Mouse (Mus musculus): ENCODE measurements at regions not wholly inside any gene's neighbourhood (a gene's known extent, or its start where the extent isn't known, plus 50 kb on each side); places are given as distances from the start of the nearest gene placed in this dataset.

DNA sequence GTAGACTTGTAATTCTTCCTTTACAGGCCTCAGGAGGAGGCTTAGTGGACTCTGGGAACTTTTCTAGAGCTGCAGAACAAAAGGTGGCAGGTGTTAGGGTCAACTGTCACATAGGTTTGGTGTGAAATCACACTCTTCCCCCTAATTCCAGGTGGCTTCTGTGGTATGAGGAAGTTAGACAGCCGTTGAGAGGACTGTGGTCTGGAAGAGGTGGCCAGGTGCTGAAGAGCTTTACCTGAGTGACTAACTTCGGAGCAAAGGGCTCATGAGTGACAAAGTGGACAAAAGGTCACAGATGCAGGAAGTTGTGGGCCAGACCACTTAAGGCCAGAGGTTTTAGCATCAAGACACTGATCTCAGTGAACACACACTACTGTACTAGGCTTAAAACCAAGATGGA, 209.1 kb upstream of the Nr2f2 start:
- no peak for DNase-seq (ENCODE audit: low spot score in 2 of 2)

DNA sequence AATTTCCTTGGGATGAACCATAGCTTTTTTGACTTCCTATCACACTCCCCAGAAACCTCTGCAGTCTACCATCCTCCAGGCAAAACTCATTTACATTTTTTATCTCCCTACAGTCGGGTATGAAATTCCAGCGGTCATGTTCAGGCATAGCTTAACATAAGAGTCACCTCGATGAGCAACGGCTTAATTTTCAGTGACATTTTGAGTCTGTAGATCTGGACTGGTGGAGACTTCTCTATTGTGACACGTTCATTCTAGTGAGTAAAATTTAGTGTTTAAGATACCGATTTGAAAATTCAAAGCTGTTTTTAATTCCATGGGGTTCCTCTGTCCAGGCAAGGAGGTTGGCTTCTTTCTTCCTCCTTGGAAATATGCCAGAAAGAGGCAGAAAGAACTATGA, 207.7 kb upstream of the Nr2f2 start:
- DNase-seq (ENCODE audit: low spot score in 2 of 2): no peak

DNA sequence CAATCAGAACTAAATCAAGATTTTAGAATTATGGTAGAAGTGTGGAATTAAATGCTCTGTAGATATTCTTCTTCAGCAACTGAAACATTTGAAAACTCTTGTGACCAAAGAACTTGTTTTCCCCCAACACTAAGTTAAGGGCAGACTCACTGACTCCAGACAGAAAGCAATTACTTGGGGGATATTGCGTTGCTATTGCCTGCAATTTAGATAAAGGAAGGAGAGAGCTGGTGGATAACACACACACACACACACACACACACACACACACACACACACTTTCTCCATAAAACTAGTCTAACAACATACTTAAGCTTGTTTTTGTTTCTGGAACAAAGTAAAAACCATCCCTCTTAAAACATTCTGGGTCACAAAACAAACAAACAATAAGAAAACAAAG, 198.5 kb upstream of the Nr2f2 start:
- no peak for DNase-seq (ENCODE audit: low spot score in 2 of 2)

DNA sequence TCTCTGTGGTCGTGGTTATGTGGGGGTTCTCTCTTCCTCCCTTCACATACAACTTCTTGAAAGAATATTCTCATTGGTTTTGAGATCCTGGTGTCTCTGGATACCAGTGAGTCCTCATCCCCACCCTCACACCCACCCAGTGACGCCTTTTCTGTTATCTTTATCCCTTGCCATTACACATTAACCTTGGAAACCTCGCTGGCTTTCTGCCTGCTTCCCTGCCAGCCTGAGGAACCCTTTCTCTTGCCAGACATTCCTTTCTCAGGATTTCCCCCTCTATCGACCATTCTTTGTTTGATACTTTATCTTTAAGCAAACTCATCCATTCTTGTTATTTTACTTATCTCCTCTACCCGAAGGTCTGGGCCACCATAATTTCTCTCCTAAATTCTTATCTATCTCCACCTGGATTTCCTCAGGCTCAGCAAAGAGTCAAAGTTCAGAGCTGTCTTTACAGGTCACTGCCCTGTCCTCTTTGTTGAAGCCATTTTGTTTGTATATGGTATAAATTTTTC, 182.5 kb upstream of the Nr2f2 start:
- no peak for DNase-seq (ENCODE audit: low spot score in 2 of 2)

DNA sequence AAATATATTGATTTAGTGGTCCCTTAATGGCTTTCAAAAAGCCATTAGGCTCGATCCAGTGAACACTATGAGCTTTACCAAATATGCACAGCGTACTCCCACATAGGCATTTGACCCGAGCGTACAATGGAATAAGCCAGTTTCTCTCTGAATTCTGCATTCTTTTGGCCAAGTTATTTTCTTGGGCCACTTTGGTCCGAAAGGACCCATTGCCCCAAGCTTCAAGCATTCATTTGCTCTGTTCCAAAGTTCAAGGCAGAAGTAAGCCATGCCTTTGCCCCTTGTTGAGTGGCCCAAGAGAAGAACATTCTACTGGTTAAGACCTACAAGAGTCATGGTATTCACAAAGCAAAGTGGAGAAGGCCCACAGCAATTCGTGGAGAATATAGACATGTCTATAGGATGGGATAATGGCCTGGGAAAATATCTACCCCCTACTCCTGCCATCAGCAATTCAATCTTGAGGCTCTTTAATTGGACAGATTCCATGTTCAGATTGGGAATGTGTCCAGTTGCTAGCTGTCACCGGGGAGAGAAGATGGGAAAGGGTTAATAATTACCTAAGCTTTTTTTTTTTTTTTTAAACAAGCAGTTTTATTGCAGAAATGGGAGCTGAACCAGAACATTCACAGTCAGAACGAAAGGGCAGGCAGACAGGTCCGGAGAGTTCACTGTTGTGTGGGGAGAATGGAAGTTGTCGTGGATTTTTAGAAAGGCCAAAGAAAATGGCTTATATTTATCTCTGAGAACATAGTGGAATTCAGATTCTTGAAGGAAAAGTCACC, 175.5 kb upstream of the Nr2f2 start:
- no peak for DNase-seq (ENCODE audit: low spot score in 2 of 2)

DNA sequence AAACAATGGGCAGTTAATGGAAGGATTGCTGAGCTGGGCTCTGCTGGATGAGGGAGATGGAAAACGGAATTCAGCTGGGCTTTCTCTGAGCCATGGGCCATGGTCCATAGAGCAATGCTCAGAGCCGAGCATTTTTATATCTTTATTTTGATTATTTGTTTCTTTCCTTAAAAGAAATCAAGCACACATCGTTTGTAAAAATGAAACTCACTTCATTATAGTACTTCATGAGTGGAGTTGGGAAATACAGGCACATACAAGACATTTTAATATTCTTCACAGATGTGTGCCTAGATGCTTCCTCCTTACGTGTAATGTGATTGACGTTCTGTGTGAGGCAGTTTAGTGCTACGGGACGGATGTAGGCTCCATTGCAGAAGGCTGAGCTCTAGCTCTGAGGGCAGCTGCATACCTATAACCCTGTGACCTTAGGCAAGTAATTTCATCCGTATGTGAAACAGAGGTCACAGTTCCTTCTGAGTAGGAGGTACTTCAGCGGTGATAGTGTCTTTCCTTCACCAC, 172.6 kb upstream of the Nr2f2 start:
- DNase-seq (ENCODE audit: low spot score in 2 of 2): no peak

DNA sequence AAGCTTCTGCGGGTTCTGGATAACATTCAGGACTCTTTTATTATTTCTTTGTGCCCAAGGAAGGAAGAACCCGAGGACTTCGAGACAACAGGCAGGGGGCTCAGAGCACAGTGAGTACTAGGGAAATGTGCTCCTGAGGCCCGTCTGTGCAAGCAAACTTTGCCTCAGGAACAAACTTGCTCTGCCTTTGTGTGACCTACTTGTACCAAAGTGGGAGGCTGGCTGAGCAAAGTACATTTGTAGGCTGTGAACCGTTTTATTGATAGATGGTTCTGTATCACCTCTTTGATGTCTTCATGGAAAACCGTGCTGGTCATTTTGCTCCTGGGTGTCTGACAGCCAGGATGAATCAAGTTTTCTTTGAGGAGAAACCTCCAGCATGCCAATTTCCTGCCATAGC, 169.5 kb upstream of the Nr2f2 start:
- no peak for DNase-seq (ENCODE audit: low spot score in 2 of 2)

DNA sequence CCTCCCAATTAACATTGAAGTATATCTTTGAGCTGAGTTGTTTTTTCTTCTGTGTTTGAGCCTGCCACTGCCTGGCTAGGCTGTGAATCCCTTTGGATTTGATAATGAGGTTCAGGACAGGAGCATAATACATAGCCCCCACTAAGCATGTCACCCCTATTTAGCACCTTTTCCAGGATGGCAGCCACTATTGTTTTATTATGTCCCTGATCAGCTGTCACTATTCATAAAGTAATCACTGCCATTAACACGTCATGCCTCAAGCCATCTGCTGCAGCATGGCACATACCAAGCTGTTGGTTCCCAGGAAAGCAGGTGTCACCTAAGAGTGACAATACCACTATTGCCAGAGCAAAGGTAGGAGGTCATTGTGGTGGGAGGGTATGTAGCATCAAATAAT, 167.0 kb upstream of the Nr2f2 start:
- no peak for DNase-seq (ENCODE audit: low spot score in 2 of 2)

DNA sequence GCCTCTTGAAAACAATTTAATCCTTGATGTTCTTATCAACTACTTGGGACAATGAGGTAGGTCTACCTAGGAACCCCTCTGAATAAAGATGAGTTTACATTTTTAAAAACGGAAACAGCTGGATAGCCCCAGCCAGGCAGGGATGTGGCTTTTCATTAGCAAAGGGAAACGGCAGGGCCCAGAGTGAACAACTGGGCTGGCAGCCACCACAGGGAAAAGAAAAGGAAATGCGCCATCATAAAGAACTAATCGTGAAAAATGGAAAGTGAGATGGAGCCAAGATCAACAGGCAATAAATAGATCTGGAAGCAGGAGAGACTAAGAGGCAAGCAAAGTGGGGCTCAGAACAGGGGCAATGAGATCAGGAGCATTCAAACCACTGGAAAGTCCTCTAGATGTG, 161.4 kb upstream of the Nr2f2 start:
- DNase-seq (ENCODE audit: low spot score in 2 of 2): no peak

DNA sequence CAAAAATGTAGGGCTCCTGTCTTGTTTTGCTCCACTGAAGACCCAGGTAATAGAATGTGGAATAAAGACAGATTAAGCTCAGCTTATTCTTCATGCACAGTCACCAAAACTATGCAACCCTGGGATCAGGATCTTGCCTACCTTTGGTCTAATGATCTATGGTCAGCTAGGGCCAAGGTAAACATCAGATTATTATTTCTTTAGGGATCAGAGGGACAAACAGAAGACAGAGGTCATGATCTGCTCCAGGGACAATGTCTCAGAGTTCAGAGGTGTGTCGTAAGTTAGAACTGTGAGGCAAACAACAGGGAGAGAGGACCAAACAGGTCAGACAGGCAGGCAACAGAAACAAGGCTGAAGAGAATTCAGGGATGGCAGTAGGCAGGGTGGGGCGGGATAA, 158.8 kb upstream of the Nr2f2 start:
- DNase-seq (ENCODE audit: low spot score in 2 of 2): no peak

DNA sequence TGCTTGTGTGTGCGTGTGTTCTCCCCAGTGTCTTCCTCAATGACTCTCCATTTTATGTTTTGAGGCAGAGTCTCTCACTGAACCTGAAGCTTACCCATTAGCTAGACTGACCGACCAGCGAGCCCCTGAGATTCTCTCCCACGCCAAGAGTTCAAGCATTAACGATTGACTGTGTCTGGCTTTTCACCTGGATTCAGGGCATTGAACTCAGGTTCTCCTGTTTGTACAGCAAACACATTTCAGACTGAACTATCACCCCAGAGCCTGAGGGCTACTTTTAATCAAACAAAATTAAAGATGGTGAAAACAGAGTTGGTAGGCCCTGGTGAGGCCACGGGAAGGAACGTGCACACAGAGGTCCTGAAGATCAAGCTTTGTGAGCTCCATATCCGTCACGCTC, 158.2 kb upstream of the Nr2f2 start:
- no peak for DNase-seq (ENCODE audit: low spot score in 2 of 2)

DNA sequence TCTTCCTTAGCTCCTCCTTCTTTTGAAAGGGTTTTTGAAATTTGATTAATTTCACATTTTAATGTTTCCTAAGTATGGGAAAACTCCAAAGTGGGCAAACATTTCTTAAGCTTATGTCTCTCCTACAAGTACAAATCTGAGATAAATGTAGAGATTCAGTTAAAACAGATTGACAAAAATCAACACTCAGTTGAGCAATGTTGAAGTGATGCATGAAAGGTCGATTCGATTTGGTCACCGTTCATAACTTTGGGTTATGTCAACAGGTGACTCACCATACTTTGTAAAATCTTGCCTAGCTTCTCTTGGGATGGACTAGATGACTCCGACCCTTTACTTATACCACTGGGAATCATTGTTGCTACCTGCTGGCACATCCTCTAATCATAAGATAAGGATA, 157.7 kb upstream of the Nr2f2 start:
- no peak for DNase-seq (ENCODE audit: low spot score in 2 of 2)

DNA sequence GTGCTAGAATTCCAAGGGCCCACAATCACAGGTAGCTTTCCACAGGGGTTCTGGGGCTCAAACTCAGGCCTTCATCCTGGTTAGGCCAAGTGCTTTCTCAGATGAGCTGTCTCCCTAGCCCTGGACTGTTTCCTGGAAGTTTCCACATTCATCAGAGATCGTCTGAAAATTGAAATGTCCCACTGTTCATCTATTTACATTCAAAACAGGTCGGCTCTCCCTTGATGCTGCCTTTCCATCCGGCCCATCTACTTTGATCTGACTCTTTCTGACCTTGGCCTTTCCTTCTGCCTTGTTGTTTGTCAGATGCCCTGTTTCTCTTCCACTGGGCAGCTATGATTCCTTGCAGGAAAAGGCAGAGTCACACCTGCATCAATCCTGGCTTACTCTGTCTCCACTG, 150.2 kb upstream of the Nr2f2 start:
- DNase-seq (ENCODE audit: low spot score in 2 of 2): no peak

DNA sequence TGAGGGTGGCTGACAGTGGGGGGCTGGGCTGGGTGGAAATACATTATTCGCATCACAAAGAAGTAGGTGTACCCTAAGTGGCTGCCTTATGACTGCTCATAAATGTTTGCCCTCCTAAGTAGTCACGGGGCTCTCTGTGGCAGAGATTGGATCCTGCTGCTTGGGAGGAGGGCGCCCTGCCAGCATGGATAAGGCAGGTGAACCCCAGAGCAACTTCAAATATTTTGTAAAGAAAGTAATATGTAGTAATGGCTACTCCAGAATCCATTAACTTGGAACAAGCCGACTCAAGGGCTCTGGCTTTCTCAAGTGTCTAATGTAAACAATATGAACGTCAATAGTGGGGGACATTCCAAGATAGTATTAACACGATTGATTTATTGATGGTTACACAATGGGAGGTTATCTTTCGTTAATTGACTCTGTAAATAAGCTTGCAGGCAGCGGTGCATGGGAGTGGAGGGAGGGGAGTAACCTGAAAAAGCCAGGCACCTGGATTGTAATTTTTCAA, 148.9 kb upstream of the Nr2f2 start:
- DNase-seq (ENCODE audit: low spot score in 2 of 2): peak; percentile 26 to 43

DNA sequence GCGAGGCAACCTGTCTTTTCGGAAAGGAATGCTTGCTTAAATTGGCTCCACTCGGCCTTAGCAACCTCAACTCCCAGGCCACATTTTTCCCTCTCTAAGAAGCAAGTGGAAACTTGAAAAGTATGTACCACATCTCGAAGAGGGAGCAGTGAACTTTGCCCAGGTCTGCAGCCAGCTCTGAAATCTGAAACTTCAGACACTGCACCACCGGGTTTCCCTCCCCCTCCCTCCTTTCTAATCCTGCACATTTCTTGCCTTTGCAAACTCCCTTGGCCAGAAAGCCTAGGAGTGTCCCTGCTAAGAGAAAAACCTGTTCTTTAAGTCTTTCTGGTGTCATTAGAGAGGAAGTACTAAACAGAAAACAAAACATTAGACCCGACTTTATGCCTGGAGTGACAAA, 148.1 kb upstream of the Nr2f2 start:
- DNase-seq (ENCODE audit: low spot score in 2 of 2): peak in 1 of 2 experiments; percentile 66

DNA sequence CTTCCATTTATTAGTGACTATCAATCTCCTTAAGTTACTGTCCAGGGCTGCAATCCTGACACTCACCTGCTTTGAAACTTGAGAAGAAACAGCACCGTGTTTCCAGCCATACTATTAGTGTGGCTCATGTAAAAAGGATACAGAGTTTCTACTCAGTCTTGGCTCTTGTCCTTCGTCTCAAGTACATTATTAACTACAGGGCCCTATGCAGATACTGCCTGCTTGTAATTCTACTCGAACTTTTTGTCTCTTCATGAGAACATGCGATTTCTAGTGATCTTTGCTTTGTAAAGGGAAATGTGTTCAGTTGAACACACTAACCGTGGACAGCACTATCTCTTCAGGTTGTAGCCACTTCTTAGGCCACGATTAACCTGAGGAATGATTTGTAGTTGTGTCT, 145.8 kb upstream of the Nr2f2 start:
- no peak for DNase-seq (ENCODE audit: low spot score in 2 of 2)

DNA sequence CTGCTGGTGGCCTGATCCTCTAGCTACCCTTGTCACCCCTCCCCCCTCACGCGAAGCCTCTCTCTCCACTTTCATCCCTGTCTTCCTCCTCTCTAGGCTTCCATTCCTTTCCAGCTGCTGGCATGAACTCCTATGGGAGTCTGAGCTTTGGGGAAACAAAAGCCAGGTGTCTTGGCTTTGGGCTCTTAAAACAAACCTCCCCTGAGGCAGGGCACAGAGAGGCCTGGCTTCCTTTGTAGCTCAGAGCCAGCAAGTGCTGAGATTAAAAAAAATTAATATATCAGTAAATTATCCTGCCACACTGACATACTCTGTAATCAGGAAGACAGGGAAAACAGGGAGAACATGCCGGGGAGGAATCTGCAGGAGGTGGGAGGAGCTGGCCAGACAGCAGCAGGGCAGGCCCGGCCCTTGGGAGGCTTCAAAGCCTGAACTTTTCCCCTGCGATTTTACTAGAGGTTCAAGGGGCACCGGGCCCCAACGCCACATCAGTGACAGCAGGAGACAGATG, 139.2 kb upstream of the Nr2f2 start:
- DNase-seq (ENCODE audit: low spot score in 2 of 2): no peak

DNA sequence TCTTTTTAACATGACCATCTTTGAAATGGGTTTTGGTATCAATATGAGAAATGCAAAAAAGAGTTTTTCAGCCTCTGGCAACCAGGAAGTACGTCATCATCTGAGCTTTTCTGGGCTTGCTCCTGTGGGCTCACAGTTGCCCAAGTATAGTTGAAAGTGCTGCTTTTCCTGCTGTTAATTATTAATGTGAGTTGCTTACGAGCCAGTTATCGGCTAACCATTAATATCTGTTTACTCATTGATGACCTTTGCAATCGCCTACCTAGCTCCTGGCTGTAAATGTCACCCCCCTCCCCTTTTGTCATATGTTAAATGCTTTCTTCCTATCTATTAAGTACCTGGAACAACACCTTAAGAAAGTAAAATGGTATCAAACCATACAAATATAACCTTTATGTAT, 135.3 kb upstream of the Nr2f2 start:
- no peak for DNase-seq (ENCODE audit: low spot score in 2 of 2)

DNA sequence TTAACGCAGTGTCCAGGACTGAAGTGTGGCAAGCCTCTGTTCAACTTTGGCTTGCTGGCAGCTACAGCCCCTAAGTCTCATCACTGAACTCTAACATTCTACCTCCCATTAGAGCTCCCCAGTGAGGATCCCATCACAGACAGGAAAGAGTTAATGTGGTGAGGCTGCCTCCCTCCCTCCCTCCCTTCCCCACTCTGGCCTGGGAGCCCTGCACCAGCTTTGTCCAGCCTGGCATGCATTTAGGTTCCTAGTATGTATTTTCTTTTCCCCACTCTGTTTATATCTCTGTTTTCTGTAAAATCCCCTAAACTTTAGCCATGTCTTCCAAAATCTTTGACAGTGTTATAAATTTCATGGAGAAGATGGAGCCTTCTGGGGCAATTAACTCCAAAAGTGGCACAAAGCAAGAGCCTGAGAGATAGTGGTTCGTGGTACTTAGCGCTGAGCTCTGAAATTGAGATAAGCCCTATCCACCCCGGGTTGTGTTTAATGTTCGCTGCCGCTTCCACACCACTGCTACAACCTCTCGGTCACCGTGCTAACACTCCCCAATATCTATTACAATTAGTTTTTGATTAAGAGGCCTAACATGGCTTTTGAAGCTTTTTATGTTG, 130.1 kb upstream of the Nr2f2 start:
- DNase-seq (ENCODE audit: low spot score in 2 of 2): no peak

DNA sequence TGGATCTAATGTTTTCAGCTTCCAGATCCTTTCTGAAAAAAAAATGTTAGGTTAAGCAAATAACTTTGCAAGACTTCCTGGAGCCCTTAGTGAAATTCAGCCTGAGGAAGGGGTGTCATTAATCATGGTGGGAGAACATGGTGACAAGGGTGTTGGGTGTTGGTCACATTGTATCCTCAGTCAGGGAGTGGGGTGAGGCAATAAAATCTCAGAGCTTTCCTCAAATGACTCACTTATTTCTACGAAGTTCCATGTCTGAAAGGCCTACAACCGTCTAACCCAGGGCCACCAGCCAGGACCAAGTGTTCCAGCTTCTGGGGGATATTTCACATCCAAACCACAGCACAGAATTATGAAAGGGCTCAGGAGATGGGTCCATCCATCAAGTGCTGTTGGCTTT, 117.7 kb upstream of the Nr2f2 start:
- DNase-seq (ENCODE audit: low spot score in 2 of 2): no peak

DNA sequence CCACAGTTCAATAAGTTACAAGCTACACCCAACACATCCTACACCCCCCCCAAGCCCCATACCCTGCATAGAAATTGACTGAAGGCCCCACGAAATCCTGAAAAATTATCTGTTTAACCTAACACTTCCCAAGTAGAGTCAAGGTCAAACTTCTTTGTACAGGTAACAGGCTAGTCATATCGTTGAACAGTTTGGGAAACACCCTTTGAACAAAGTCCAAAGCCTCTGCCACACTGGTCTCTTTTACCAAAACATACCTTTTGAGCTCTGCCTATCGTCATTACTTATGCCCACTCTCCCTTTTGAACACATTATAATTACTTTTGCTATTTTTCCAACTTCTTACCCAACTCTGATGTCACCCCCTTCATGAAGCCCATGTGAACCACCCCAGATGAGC, 117.0 kb upstream of the Nr2f2 start:
- DNase-seq (ENCODE audit: low spot score in 2 of 2): no peak

DNA sequence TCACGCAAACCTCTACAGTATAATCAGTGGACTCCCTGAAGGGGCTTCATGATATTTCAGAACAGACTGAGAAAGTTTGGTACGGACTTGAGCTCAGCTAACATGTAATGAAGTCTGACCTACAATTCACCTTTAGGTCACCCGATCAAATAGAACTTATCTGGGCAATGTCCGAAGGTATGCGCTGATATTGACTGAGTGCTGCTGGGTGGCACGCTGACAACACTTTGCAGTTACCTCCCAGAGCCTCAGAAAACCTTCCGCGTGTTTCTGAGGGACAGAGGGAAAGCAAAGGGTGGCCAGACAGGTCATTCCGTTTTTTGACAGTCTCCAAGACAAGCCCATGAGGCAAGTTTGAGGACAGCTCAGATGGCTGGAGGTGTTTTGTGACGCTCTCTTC, 115.3 kb upstream of the Nr2f2 start:
- DNase-seq (ENCODE audit: low spot score in 2 of 2): no peak

DNA sequence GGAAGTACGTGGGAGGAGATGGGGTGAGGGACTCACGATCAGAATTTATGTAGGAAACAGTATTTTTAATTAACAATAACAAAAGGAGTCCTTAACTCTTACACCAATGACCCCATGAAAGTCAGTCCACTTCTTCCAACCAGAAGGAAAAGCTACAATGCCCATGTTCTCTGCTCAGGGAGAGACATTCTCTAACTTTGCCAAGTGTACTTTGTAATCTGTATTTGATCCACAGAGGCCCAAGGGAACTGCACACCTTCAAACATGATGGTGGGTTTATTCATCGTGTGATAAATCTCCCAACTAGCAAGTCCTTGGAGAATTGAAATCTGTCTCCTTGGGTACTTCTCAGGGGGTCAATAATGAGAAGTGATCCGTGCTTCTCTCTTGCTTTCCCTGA, 106.3 kb upstream of the Nr2f2 start:
- DNase-seq (ENCODE audit: low spot score in 2 of 2): no peak
